Mouse (Mus musculus): Measurements from ENCODE around the gene Best2. TPM values are rescaled to one million over a fixed set of nuclear protein-coding genes. Genes with fewer than 3 reads are reported as not detected.

Best2 gene
- 0.27 TPM in 1 of 2 replicates, not detected in the other for polyA plus RNA-seq (2012; ENCODE audit: insufficient read depth, low replicate concordance)

GRCm38 (mm10) chr8:85014431-85014830, at the start of gene Best2:
TSS of gene Best2 (minus strand) at chr8:85014531.
- peaks cover 47% of the 10 kb centered on the region for H3K27me3 ChIP-seq (replicated peaks)
- H3K4me1 ChIP-seq: peaks cover 26% of the 10 kb centered on the region
- peaks cover 28% of the 10 kb centered on the region for H3K36me3 ChIP-seq (replicated peaks; ENCODE audit: low read length)
- no peak for TF ChIP-seq GATA1 (IDR thresholded peaks at IDR 0.05; ENCODE audit: borderline replicate concordance, low read length)
- no peak for TF ChIP-seq FLI1 (IDR thresholded peaks at IDR 0.05; ENCODE audit: low read length)
- no peaks in the 10 kb centered on the region for H3K9me3 ChIP-seq
- H3K4me3 ChIP-seq (replicated peaks): peak within 1 kb of the TSS; percentile 90

- H3K27me3 ChIP-seq (replicated peaks): peaks cover 4% of the 10 kb centered on the region
- H3K4me3 ChIP-seq (replicated peaks): no peak overlapping the region
- peaks cover 46% of the 10 kb centered on the region for H3K36me3 ChIP-seq (replicated peaks; ENCODE audit: low read length)
- H3K9me3 ChIP-seq: no peaks in the 10 kb centered on the region
- TF ChIP-seq GATA1 (IDR thresholded peaks at IDR 0.05; ENCODE audit: borderline replicate concordance, low read length): no peak
- no peak for TF ChIP-seq FLI1 (IDR thresholded peaks at IDR 0.05; ENCODE audit: low read length)
- H3K4me1 ChIP-seq: peaks cover 30% of the 10 kb centered on the region
Observed at GRCm38 (mm10) chr8:85062603-85063002, 48.3 kb upstream of the Best2 start.

- Histone ChIP-seq H3K9me3 (no peaks in the 10 kb centered on the region), H3K4me1 (peaks cover 27% of the 10 kb centered on the region), H3K27me3 (replicated peaks) (peaks cover 4% of the 10 kb centered on the region), H3K36me3 (replicated peaks; ENCODE audit: low read length) (peaks cover 47% of the 10 kb centered on the region), H3K4me3 (replicated peaks) (peak within 1 kb of the TSS; percentile 100)
- no peak for TF ChIP-seq GATA1 (IDR thresholded peaks at IDR 0.05; ENCODE audit: borderline replicate concordance, low read length)
- no peak for TF ChIP-seq FLI1 (IDR thresholded peaks at IDR 0.05; ENCODE audit: low read length)
Observed at GRCm38 (mm10) chr8:85059879-85060616, 45.7 kb upstream of the Best2 start, which contains the start of gene Fbxw9. TSS of gene Fbxw9 (plus strand) at chr8:85060055.

- peaks cover 22% of the 10 kb centered on the region for H3K4me1 ChIP-seq
- H3K9me3 ChIP-seq: no peaks in the 10 kb centered on the region
- peaks cover 62% of the 10 kb centered on the region for H3K36me3 ChIP-seq (replicated peaks; ENCODE audit: low read length)
- no peak for TF ChIP-seq GATA1 (IDR thresholded peaks at IDR 0.05; ENCODE audit: borderline replicate concordance, low read length)
- no peak for TF ChIP-seq FLI1 (IDR thresholded peaks at IDR 0.05; ENCODE audit: low read length)
- no peak overlapping the region for H3K4me3 ChIP-seq (replicated peaks)
- peaks cover 4% of the 10 kb centered on the region for H3K27me3 ChIP-seq (replicated peaks)
Observed at GRCm38 (mm10) chr8:85057367-85057766, 43.0 kb upstream of the Best2 start.

GRCm38 (mm10) chr8:85043619-85044018, 29.3 kb upstream of the Best2 start:
- Histone ChIP-seq H3K4me3 (replicated peaks) (no peak overlapping the region), H3K4me1 (peaks cover 38% of the 10 kb centered on the region), H3K9me3 (no peaks in the 10 kb centered on the region), H3K27me3 (replicated peaks) (no peaks in the 10 kb centered on the region), H3K36me3 (replicated peaks; ENCODE audit: low read length) (peaks cover 87% of the 10 kb centered on the region)
- TF ChIP-seq FLI1 (IDR thresholded peaks at IDR 0.05; ENCODE audit: low read length) (no peak), GATA1 (IDR thresholded peaks at IDR 0.05; ENCODE audit: borderline replicate concordance, low read length) (no peak)

GRCm38 (mm10) chr8:85037681-85038531, 23.6 kb upstream of the Best2 start:
- H3K36me3 ChIP-seq (replicated peaks; ENCODE audit: low read length): peaks cover 43% of the 10 kb centered on the region
- TF ChIP-seq GATA1 (IDR thresholded peaks at IDR 0.05; ENCODE audit: borderline replicate concordance, low read length): no peak
- no peak for TF ChIP-seq FLI1 (IDR thresholded peaks at IDR 0.05; ENCODE audit: low read length)
- H3K4me1 ChIP-seq: peaks cover 60% of the 10 kb centered on the region

GRCm38 (mm10) chr8:85037366-85037680, 23.0 kb upstream of the Best2 start:
- Histone ChIP-seq H3K9me3 (no peaks in the 10 kb centered on the region), H3K36me3 (replicated peaks; ENCODE audit: low read length) (peaks cover 44% of the 10 kb centered on the region), H3K4me3 (replicated peaks) (peak overlapping the region; percentile 96), H3K4me1 (peaks cover 62% of the 10 kb centered on the region), H3K27me3 (replicated peaks) (no peaks in the 10 kb centered on the region)
- no peak for TF ChIP-seq GATA1 (IDR thresholded peaks at IDR 0.05; ENCODE audit: borderline replicate concordance, low read length)
- no peak for TF ChIP-seq FLI1 (IDR thresholded peaks at IDR 0.05; ENCODE audit: low read length)

More at GRCm38 (mm10) chr8:85037681-85038531, 23.6 kb upstream of the Best2 start:
- H3K4me3 ChIP-seq (replicated peaks): peak overlapping the region; percentile 96
- H3K27me3 ChIP-seq (replicated peaks): no peaks in the 10 kb centered on the region
- no peaks in the 10 kb centered on the region for H3K9me3 ChIP-seq

- Histone ChIP-seq H3K9me3 (no peaks in the 10 kb centered on the region), H3K4me3 (replicated peaks) (peak within 1 kb of the TSS; percentile 96), H3K27me3 (replicated peaks) (no peaks in the 10 kb centered on the region), H3K36me3 (replicated peaks; ENCODE audit: low read length) (peaks cover 44% of the 10 kb centered on the region), H3K4me1 (peaks cover 63% of the 10 kb centered on the region)
- no peak for TF ChIP-seq GATA1 (IDR thresholded peaks at IDR 0.05; ENCODE audit: borderline replicate concordance, low read length)
- TF ChIP-seq FLI1 (IDR thresholded peaks at IDR 0.05; ENCODE audit: low read length): no peak
Observed at GRCm38 (mm10) chr8:85036718-85037365, 22.5 kb upstream of the Best2 start, which contains the start of gene Tnpo2. TSS of gene Tnpo2 (plus strand) at chr8:85036915.

GRCm38 (mm10) chr8:85036381-85036717, 22.0 kb upstream of the Best2 start:
- H3K9me3 ChIP-seq: no peaks in the 10 kb centered on the region
- no peaks in the 10 kb centered on the region for H3K27me3 ChIP-seq (replicated peaks)
- H3K4me1 ChIP-seq: peaks cover 63% of the 10 kb centered on the region
- peaks cover 44% of the 10 kb centered on the region for H3K36me3 ChIP-seq (replicated peaks; ENCODE audit: low read length)
- no peak for TF ChIP-seq GATA1 (IDR thresholded peaks at IDR 0.05; ENCODE audit: borderline replicate concordance, low read length)
- no peak for TF ChIP-seq FLI1 (IDR thresholded peaks at IDR 0.05; ENCODE audit: low read length)
- H3K4me3 ChIP-seq (replicated peaks): peak overlapping the region; percentile 96
